Mouse (Mus musculus) liver, postnatal 0 days (tissue): ENCODE measurements around the gene Cast. TPM values are rescaled to one million over a fixed set of nuclear protein-coding genes. Genes with fewer than 3 reads are reported as not detected.

Experiments used
- ATAC-seq: fragments of 200-750 bp; cut with Nextera tagmentation; 2 replicates; pipeline ENCODE4 v1.8.0; 2017; ENCODE audit warnings: mild to moderate bottlenecking, moderate library complexity
- DNase-seq: peaks from one replicate; pipeline ENCODE4 v3.0.0-alpha.2; 2016
- H3K27ac ChIP-seq: fragments of 300-500 bp; sonication (generic); 2 replicates; pipeline ENCODE4 v1.5.1; 2014; ENCODE audit warnings: antibody characterized with exemption, moderate library complexity, mild to moderate bottlenecking, low read depth
- H3K27me3 ChIP-seq: fragments of 300-500 bp; sonication (generic); 2 replicates; pipeline ENCODE4 v1.6.1; 2014; ENCODE audit warnings: low read length, control low read depth, mixed read lengths; ENCODE audit not compliant: insufficient read depth
- H3K36me3 ChIP-seq: fragments of 300-500 bp; sonication (generic); replicated peaks from 2 replicates; pipeline ENCODE4 v1.6.1; 2014; ENCODE audit warnings: mild to moderate bottlenecking, control low read depth, low read length, moderate library complexity, mixed read lengths; ENCODE audit not compliant: insufficient read depth
- H3K4me1 ChIP-seq: fragments of 300-500 bp; sonication (generic); 2 replicates; pipeline ENCODE4 v1.6.1; 2014; ENCODE audit warnings: antibody characterized with exemption, mild to moderate bottlenecking, control low read depth; ENCODE audit not compliant: insufficient read depth
- H3K4me2 ChIP-seq: fragments of 300-500 bp; sonication (generic); 2 replicates; pipeline ENCODE4 v1.6.1; 2014; ENCODE audit warnings: low read depth, mild to moderate bottlenecking, low read length, moderate library complexity, mixed read lengths
- H3K4me3 ChIP-seq: fragments of 300-500 bp; sonication (generic); 2 replicates; pipeline ENCODE4 v1.5.1; 2014; ENCODE audit warnings: low read depth, low read length
- H3K9ac ChIP-seq: fragments of 300-500 bp; sonication (generic); replicated peaks from 2 replicates; pipeline ENCODE4 v1.6.1; 2014; ENCODE audit warnings: mild to moderate bottlenecking, moderate library complexity
- H3K9me3 ChIP-seq: fragments of 300-500 bp; sonication (generic); 2 replicates; pipeline ENCODE4 v1.6.1; 2016; ENCODE audit warnings: mild to moderate bottlenecking, control low read depth, low read length, mixed read lengths
- CTCF ChIP-seq: sonication (generic); IDR thresholded peaks from 2 replicates; pipeline ENCODE4 v1.5.1; 2016; ENCODE audit warnings: antibody characterized with exemption, low read depth
- EP300 ChIP-seq: IDR thresholded peaks from 2 replicates; pipeline ENCODE4 v1.6.1; 2016; ENCODE audit warnings: antibody characterized with exemption, low read depth, mild to moderate bottlenecking
- WGBS: fragments of 180-500 bp; shearing (Covaris S2); extraction: QIAGEN DNeasy Blood & Tissue Kit; methylation state at CpG from one replicate; pipeline ENCODE4 v1.1.7; 2014; ENCODE audit not compliant: insufficient replicate concordance; 5-methylcytosine and 5-hydroxymethylcytosine counted together
- polyA plus RNA-seq: library from polyadenylated mRNA; unstranded; fragments of >200 nt; fragmentation: Nextera tagmentation; extraction: Ambion mirVana; gene quantifications from 2 replicates; pipeline ENCODE4 v1.2.1, GENCODE M21; 2015

Cast gene
- polyA plus RNA-seq, 1 experiment from 2014 or later, result 24.5 TPM

GRCm38 (mm10) chr13:74815753-74816152 is 7.1 kb upstream of the Cast start:
- Histone ChIP-seq H3K4me3 (no peak overlapping the region), H3K27ac (no peak overlapping the region), H3K4me2 (no peak overlapping the region), H3K9me3 (no peaks in the 10 kb centered on the region), H3K4me1 (no peaks in the 10 kb centered on the region), H3K27me3 (no peaks in the 10 kb centered on the region), H3K36me3 (no peaks in the 10 kb centered on the region), H3K9ac (no peak overlapping the region)
- 87% methylated on average over 1 of the region's 1 CpGs for WGBS
- TF ChIP-seq EP300 (no peak), CTCF (no peak)
- ATAC-seq (no peak), DNase-seq (no peak)

- H3K4me2 ChIP-seq, result peak overlapping the region; percentile 76
- peak overlapping the region; percentile 96 for H3K27ac ChIP-seq
- H3K4me3 ChIP-seq, result peak overlapping the region; percentile 82
- ATAC-seq (peak; percentile 97), DNase-seq (peak; percentile 88)
- under 1% methylated on average over 31 of the region's 31 CpGs for WGBS
- H3K27me3 ChIP-seq, result no peaks in the 10 kb centered on the region
- no peaks in the 10 kb centered on the region for H3K36me3 ChIP-seq
- no peaks in the 10 kb centered on the region for H3K9me3 ChIP-seq
- TF ChIP-seq CTCF, result no peak
- TF ChIP-seq EP300, result no peak
- peaks cover 7% of the 10 kb centered on the region for H3K4me1 ChIP-seq
- peak overlapping the region; percentile 86 for H3K9ac ChIP-seq
These were observed 1.0 kb downstream of the Cast start for GRCm38 (mm10) chr13:74807446-74808151.

GRCm38 (mm10) chr13:74806934-74807333 is 1.7 kb downstream of the Cast start:
- Histone ChIP-seq H3K27me3 (no peaks in the 10 kb centered on the region), H3K27ac (no peak overlapping the region), H3K9ac (peak overlapping the region; percentile 86; the same call in 1 of the 2 replicates), H3K9me3 (no peaks in the 10 kb centered on the region), H3K4me3 (peak overlapping the region; percentile 82), H3K4me2 (peak overlapping the region; percentile 76), H3K4me1 (peaks cover 7% of the 10 kb centered on the region), H3K36me3 (no peaks in the 10 kb centered on the region)
- DNase-seq (no peak), ATAC-seq (no peak)
- no peak for TF ChIP-seq CTCF
- TF ChIP-seq EP300, result no peak
- WGBS, result 26% methylated on average over 5 of the region's 5 CpGs

GRCm38 (mm10) chr13:74794435-74794834 is 14.2 kb downstream of the Cast start:
- H3K36me3 ChIP-seq, result 0 out of 2 replicates have a peak, but pooled peaks cover 4% of the 10 kb centered on the region
- no peak overlapping the region for H3K4me2 ChIP-seq
- no peaks in the 10 kb centered on the region for H3K4me1 ChIP-seq
- H3K9me3 ChIP-seq, result no peaks in the 10 kb centered on the region
- H3K4me3 ChIP-seq, result no peak overlapping the region
- DNase-seq (no peak), ATAC-seq (no peak)
- no peaks in the 10 kb centered on the region for H3K27me3 ChIP-seq
- no peak overlapping the region for H3K27ac ChIP-seq
- TF ChIP-seq CTCF, result no peak
- TF ChIP-seq EP300, result no peak
- 62% methylated on average over 1 of the region's 1 CpGs for WGBS
- no peak overlapping the region for H3K9ac ChIP-seq

GRCm38 (mm10) chr13:74787681-74788080 is 20.9 kb downstream of the Cast start:
- H3K36me3 ChIP-seq, result no peaks in the 10 kb centered on the region
- WGBS, result 0% methylated on average over 1 of the region's 1 CpGs
- ATAC-seq (no peak), DNase-seq (no peak)
- no peak overlapping the region for H3K4me3 ChIP-seq
- TF ChIP-seq EP300, result no peak
- no peak for TF ChIP-seq CTCF
- no peaks in the 10 kb centered on the region for H3K27me3 ChIP-seq
- H3K9me3 ChIP-seq, result no peaks in the 10 kb centered on the region
- H3K4me2 ChIP-seq, result no peak overlapping the region
- no peaks in the 10 kb centered on the region for H3K4me1 ChIP-seq
- H3K27ac ChIP-seq, result no peak overlapping the region
- no peak overlapping the region for H3K9ac ChIP-seq

GRCm38 (mm10) chr13:74772151-74772550 is 36.5 kb downstream of the Cast start:
- TF ChIP-seq CTCF (no peak), EP300 (no peak)
- Histone ChIP-seq H3K4me2 (no peak overlapping the region), H3K9me3 (no peaks in the 10 kb centered on the region), H3K4me3 (no peak overlapping the region), H3K9ac (no peak overlapping the region), H3K27me3 (no peaks in the 10 kb centered on the region), H3K36me3 (no peaks in the 10 kb centered on the region), H3K27ac (no peak overlapping the region), H3K4me1 (peaks cover 6% of the 10 kb centered on the region; the same call in 1 of the 2 replicates)
- 74% methylated on average over 1 of the region's 1 CpGs for WGBS
- DNase-seq (no peak), ATAC-seq (no peak)
